Mouse (Mus musculus) kidney, adult 10 weeks (tissue): ENCODE data around the gene Lrat. TPM values are rescaled to one million over a fixed set of nuclear protein-coding genes. Genes with fewer than 3 reads are reported as not detected.

Experiments
- polyA plus RNA-seq: library from polyadenylated mRNA; stranded (reverse); fragments of 350-450 nt; fragmentation: Illumina TruSeq; extraction: RNeasy Lipid Tissue Mini Kit (QIAGEN cat#74804); gene quantifications from one replicate; pipeline ENCODE4 v1.2.3, GENCODE M21; 2014; ENCODE audit warnings: low read depth, low replicate concordance

Lrat gene
- 9.4 TPM for polyA plus RNA-seq

DNA sequence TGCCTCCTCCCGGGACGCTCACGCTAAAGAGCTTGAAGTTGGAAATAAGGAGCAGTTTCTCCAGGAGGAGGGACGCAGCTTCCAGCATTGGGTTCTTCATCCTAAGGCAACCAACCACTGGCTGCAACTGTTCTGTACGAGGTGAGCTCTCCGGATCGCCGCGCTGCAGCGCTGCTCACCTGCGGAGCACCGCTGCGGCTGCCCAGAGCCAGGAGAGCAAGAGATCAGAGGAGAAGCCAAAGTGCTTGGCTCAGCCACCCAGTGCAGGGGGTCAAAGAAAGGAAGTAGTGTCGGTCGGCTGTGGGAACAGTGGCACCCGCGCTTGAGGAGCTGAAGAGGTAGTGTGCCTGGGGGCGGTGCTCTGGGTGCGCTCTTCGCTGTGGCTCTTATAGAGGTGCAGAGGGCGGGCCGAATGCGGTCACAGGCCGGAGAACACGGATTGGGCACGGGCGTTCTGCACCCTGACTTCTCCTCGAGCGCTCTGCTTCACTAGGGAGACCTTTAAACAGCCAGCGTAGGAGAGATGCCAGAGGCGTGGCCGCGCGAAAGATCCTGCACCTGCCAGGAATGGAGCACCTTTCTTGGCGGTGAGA is at the start of gene Lrat:
Lrat (minus strand) TSS at position 361 of the 593 bp plus-strand sequence.

DNA sequence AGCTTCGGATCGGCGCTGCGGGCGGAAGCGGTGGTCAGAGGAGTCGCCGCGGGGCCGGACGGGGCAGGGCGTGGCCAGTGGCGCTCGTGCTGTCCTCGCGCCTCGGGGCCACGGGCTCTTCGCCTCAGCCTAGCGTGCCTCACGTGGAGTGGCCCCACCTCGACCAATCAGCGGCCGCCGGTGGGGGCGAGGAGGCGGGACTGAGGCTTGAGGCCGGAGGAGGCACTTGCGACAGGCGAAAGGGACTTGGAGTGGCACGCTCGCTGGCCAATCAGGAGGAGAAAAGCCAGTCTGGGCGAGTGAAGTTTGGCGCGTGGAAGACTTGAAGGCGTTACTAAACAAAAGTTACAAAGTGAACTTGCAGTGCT is 27.4 kb downstream of the Lrat start, which contains the start of gene Rbm46:
Rbm46 (minus strand) TSS at position 112 of the 368 bp plus-strand sequence.

Other genes with a start within 250 kb of the Lrat start
- 0.69 TPM for gene Rbm46, start 27.5 kb downstream of the Lrat start, polyA plus RNA-seq
- gene Fgg, start 103.8 kb upstream of the Lrat start, polyA plus RNA-seq = 21.2 TPM
- gene Fga, start 122.1 kb upstream of the Lrat start, polyA plus RNA-seq = 25.1 TPM
- 5.0 TPM for gene Fgb, start 145.9 kb upstream of the Lrat start, polyA plus RNA-seq
- 28.4 TPM for gene Plrg1, start 151.5 kb upstream of the Lrat start, polyA plus RNA-seq
- not detected for gene Dchs2, start 224.0 kb upstream of the Lrat start, polyA plus RNA-seq